Mouse (Mus musculus): Measurements from ENCODE around the gene Gng3. TPM values are rescaled to one million over a fixed set of nuclear protein-coding genes. Genes with fewer than 3 reads are reported as not detected.

The Gng3 gene
- polyA plus RNA-seq, 1 experiment, result 0.15 TPM

DNA sequence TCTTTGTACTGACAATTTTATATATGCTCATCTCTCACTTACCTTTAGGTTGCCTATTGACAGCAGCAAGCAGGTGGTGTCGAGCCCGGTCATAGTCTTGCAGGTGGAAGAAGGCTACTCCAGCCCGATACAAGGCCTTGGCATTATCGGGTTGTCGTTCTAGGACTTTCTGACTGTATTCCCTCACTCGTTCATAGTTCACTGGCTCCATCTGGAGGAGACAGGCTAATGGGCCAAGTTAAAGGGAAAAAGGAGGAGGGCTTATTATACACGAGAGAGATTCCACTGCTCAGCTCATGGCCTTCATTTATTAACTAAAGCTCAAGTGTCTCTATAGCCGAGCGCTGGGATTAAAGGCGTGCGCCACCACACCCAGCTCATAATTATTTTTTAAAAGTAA lies 23.2 kb downstream of the Gng3 start:
- Histone ChIP-seq H3K36me3 (ENCODE audit: control insufficient read depth, insufficient read depth, low read length) (peaks cover 29% of the 10 kb centered on the region), H3K4me1 (replicated peaks; ENCODE audit: control insufficient read depth, insufficient read depth, low read length) (peaks cover 6% of the 10 kb centered on the region), H3K27me3 (ENCODE audit: control insufficient read depth, insufficient read depth, low read length) (no peaks in the 10 kb centered on the region), H3K27ac (ENCODE audit: control insufficient read depth, insufficient read depth, low read length) (no peak overlapping the region), H3K4me3 (ENCODE audit: control insufficient read depth, insufficient read depth, low read length) (no peak overlapping the region)
- DNase-seq, result no peak
- 91% methylated on average over 11 of the region's 11 CpGs for WGBS
- TF ChIP-seq POLR2A (IDR thresholded peaks at IDR 0.05; ENCODE audit: control insufficient read depth, extremely low read depth, insufficient read depth, low read length, poor library complexity), result no peak

GRCm38 (mm10) chr19:8806810-8807209 lies 32.2 kb downstream of the Gng3 start:
- no peaks in the 10 kb centered on the region for H3K27me3 ChIP-seq (ENCODE audit: control insufficient read depth, insufficient read depth, low read length)
- no peak overlapping the region for H3K27ac ChIP-seq (ENCODE audit: control insufficient read depth, insufficient read depth, low read length)
- peaks cover 36% of the 10 kb centered on the region for H3K36me3 ChIP-seq (ENCODE audit: control insufficient read depth, insufficient read depth, low read length)
- 89% methylated on average over 5 of the region's 5 CpGs for WGBS
- H3K4me1 ChIP-seq (replicated peaks; ENCODE audit: control insufficient read depth, insufficient read depth, low read length), result peaks cover 13% of the 10 kb centered on the region; the same call in 1 of the 2 replicates
- TF ChIP-seq POLR2A (IDR thresholded peaks at IDR 0.05; ENCODE audit: control insufficient read depth, extremely low read depth, insufficient read depth, low read length, poor library complexity) (no peak), CTCF (IDR thresholded peaks at IDR 0.05; ENCODE audit: borderline replicate concordance, control insufficient read depth, extremely low read depth, insufficient read depth, low read length, poor library complexity) (no peak)
- H3K4me3 ChIP-seq (ENCODE audit: control insufficient read depth, insufficient read depth, low read length), result no peak overlapping the region
- no peak for DNase-seq

DNA sequence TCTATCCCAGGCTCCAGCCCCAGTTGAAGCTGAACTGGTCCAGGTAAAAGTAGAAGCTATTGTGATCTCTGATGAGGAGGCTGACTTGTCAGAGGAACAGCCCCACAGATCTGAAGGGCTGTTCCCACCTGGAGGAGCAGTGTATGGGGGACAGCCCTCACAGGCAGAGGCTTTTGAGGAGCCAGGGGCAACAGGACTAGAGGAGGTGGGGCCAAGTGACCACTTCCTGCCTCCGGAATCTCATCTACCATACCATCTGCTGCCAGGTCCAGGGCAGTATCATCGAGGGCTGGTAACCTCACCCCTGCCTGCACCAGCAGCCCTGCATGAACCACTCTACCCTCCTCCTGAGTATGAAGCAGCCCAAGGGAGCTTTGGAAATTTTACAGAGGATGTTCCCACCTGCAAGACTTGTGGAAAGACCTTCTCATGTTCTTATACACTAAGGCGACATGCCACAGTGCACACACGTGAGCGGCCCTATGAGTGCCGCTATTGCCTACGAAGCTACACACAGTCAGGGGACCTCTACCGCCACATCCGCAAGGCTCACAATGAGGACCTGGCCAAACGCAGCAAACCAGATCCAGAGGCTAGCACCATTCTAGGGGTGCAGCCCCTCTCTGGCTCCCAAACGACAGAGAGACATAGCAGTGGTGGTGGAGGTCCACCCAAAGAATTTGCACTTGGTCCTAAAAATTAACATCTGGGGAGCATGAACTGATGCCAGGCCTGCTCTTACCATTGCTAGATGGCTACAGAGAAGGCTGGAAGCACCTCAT lies 34.9 kb downstream of the Gng3 start:
- H3K4me1 ChIP-seq (replicated peaks; ENCODE audit: control insufficient read depth, insufficient read depth, low read length), result peaks cover 13% of the 10 kb centered on the region; the same call in 1 of the 2 replicates
- 80% methylated on average over 11 of the region's 11 CpGs for WGBS
- no peak for DNase-seq
- H3K27ac ChIP-seq (ENCODE audit: control insufficient read depth, insufficient read depth, low read length), result no peak overlapping the region
- no peaks in the 10 kb centered on the region for H3K27me3 ChIP-seq (ENCODE audit: control insufficient read depth, insufficient read depth, low read length)
- H3K4me3 ChIP-seq (ENCODE audit: control insufficient read depth, insufficient read depth, low read length), result no peak overlapping the region
- TF ChIP-seq POLR2A (IDR thresholded peaks at IDR 0.05; ENCODE audit: control insufficient read depth, extremely low read depth, insufficient read depth, low read length, poor library complexity) (no peak), CTCF (IDR thresholded peaks at IDR 0.05; ENCODE audit: borderline replicate concordance, control insufficient read depth, extremely low read depth, insufficient read depth, low read length, poor library complexity) (no peak)
- H3K36me3 ChIP-seq (ENCODE audit: control insufficient read depth, insufficient read depth, low read length), result peaks cover 16% of the 10 kb centered on the region; the same call in 1 of the 2 replicates

DNA sequence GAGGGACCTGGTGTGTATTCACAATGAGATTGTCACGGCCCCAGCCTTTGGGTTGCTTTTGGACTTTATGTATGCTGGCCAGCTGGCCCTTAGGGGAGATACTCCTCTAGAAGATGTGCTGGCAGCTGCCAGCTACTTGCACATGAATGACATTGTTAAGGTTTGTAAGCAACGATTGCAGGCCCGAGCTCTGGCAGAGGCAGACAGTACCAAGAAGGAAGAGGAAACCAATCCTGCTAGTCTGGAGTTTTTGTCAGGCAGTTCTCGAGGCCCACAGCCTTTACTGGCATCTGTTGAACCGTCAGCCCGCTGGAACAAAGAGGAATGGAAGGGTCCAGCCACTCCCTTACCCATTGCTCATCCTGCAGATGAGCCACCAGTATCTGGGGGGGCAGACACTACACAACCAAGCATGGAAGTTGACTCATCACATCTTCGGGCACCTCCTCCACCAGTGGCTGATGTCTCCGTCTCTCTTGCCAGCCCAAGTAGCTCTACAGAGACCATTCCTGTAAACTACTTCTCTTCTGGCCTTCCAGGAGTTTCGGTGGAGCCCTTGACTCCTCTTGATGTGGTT lies 35.7 kb downstream of the Gng3 start:
- peaks cover 11% of the 10 kb centered on the region; the same call in 1 of the 2 replicates for H3K36me3 ChIP-seq (ENCODE audit: control insufficient read depth, insufficient read depth, low read length)
- no peak overlapping the region for H3K27ac ChIP-seq (ENCODE audit: control insufficient read depth, insufficient read depth, low read length)

DNA sequence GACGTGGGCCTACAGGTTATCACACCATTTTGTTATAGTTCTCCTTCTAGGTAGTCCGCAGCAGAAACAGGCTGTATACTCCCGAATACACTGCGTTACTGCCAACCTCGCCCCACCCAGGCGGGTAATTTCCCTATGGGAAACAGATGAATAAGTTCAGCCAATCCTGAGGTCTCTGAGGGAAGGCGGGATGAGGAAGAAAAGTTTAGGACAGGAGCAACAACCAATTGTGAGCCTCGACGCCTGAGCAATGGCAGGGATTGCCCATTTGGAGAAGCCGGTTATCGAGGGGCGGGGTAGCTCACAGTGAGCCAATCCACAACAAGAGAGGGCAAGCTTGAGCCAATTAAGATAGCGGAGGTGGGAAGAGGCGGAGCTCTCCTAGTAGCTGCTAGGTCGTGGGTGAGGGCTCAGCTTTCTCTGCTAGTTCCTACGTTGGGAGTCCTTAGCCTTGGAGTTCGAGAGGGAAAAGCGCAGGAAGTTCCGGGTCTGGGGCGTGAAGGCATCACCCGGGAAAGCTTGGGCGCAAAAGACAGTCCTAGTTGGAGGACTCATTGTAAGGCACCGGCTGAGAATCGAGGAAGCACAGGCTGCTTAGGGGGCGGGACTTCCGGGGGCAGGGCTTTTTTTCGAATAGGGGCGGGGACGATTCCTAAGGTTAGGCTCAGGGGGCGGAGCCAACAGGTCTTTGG lies 36.7 kb downstream of the Gng3 start, which contains the start of gene Zbtb3:
TSS of gene Zbtb3 (plus strand) at position 426 of the 692 bp plus-strand sequence.
- Histone ChIP-seq H3K4me3 (ENCODE audit: control insufficient read depth, insufficient read depth, low read length) (peak within 1 kb of the TSS; percentile 77), H3K27me3 (ENCODE audit: control insufficient read depth, insufficient read depth, low read length) (no peaks in the 10 kb centered on the region), H3K36me3 (ENCODE audit: control insufficient read depth, insufficient read depth, low read length) (0 out of 2 replicates have a peak, but pooled peaks cover 6% of the 10 kb centered on the region), H3K27ac (ENCODE audit: control insufficient read depth, insufficient read depth, low read length) (peak within 1 kb of the TSS; percentile 28; the same call in 1 of the 2 replicates), H3K4me1 (replicated peaks; ENCODE audit: control insufficient read depth, insufficient read depth, low read length) (peaks cover 19% of the 10 kb centered on the region; the same call in 1 of the 2 replicates)
- TF ChIP-seq CTCF (IDR thresholded peaks at IDR 0.05; ENCODE audit: borderline replicate concordance, control insufficient read depth, extremely low read depth, insufficient read depth, low read length, poor library complexity) (no peak), POLR2A (IDR thresholded peaks at IDR 0.05; ENCODE audit: control insufficient read depth, extremely low read depth, insufficient read depth, low read length, poor library complexity) (peak; percentile 59; the same call in 1 of the 2 replicates)
- peak; percentile 92 for DNase-seq
- WGBS, result under 1% methylated on average over 30 of the region's 30 CpGs

More for the DNA sequence above, 35.7 kb downstream of the Gng3 start:
- Histone ChIP-seq H3K4me3 (ENCODE audit: control insufficient read depth, insufficient read depth, low read length) (no peak overlapping the region), H3K4me1 (replicated peaks; ENCODE audit: control insufficient read depth, insufficient read depth, low read length) (peaks cover 15% of the 10 kb centered on the region; the same call in 1 of the 2 replicates), H3K27me3 (ENCODE audit: control insufficient read depth, insufficient read depth, low read length) (no peaks in the 10 kb centered on the region)
- WGBS, result 86% methylated on average over 9 of the region's 9 CpGs
- DNase-seq, result no peak
- TF ChIP-seq CTCF (IDR thresholded peaks at IDR 0.05; ENCODE audit: borderline replicate concordance, control insufficient read depth, extremely low read depth, insufficient read depth, low read length, poor library complexity) (no peak), POLR2A (IDR thresholded peaks at IDR 0.05; ENCODE audit: control insufficient read depth, extremely low read depth, insufficient read depth, low read length, poor library complexity) (no peak)

GRCm38 (mm10) chr19:8798947-8799315 lies 40.1 kb downstream of the Gng3 start:
- H3K36me3 ChIP-seq (ENCODE audit: control insufficient read depth, insufficient read depth, low read length), result peaks cover 7% of the 10 kb centered on the region
- no peak overlapping the region for H3K27ac ChIP-seq (ENCODE audit: control insufficient read depth, insufficient read depth, low read length)
- H3K4me3 ChIP-seq (ENCODE audit: control insufficient read depth, insufficient read depth, low read length), result no peak overlapping the region

More at GRCm38 (mm10) chr19:8798947-8799315, 40.1 kb downstream of the Gng3 start:
- DNase-seq, result no peak
- no peak for TF ChIP-seq POLR2A (IDR thresholded peaks at IDR 0.05; ENCODE audit: control insufficient read depth, extremely low read depth, insufficient read depth, low read length, poor library complexity)
- no peak for TF ChIP-seq CTCF (IDR thresholded peaks at IDR 0.05; ENCODE audit: borderline replicate concordance, control insufficient read depth, extremely low read depth, insufficient read depth, low read length, poor library complexity)
- no peaks in the 10 kb centered on the region for H3K27me3 ChIP-seq (ENCODE audit: control insufficient read depth, insufficient read depth, low read length)
- peaks cover 15% of the 10 kb centered on the region; the same call in 1 of the 2 replicates for H3K4me1 ChIP-seq (replicated peaks; ENCODE audit: control insufficient read depth, insufficient read depth, low read length)

All from thymus, adult 2 months (tissue).